Mouse (Mus musculus) layer of hippocampus, adult 2 months (tissue): ENCODE measurements at regions not wholly inside any gene's neighbourhood (a gene's known extent, or its start where the extent isn't known, plus 50 kb on each side); places are given as distances from the start of the nearest gene placed in this dataset.
"Not testable (repeated sequence)": the region's sequence is repeated elsewhere in the genome, so short reads cannot be mapped to it uniquely, and the experiment has no call there.

Experiments used
- DNase-seq, 2 experiments: peaks; one replicate each; pipeline ENCODE4 v3.0.0; 2022; ENCODE audit warnings: low spot score in 2 of 2
- H3K27ac ChIP-seq: fragments of 200-600 bp; 2 replicates; pipeline ENCODE4 v1.8.1; 2022
- H3K4me3 ChIP-seq: fragments of 200-600 bp; 2 replicates; pipeline ENCODE4 v1.8.1; 2022; ENCODE audit warnings: mild to moderate bottlenecking
- CTCF ChIP-seq: fragments of 200-600 bp; conservative IDR thresholded peaks from 2 replicates; pipeline ENCODE4 v1.8.1; 2022; ENCODE audit warnings: antibody characterized with exemption, mild to moderate bottlenecking, moderate library complexity

- Histone ChIP-seq H3K27ac (no peak overlapping the region), H3K4me3 (no peak overlapping the region)
- no peak for DNase-seq
- no peak for TF ChIP-seq CTCF
These were observed 190.0 kb downstream of the Hira start for GRCm38 (mm10) chr16:19066700-19067310.

DNA sequence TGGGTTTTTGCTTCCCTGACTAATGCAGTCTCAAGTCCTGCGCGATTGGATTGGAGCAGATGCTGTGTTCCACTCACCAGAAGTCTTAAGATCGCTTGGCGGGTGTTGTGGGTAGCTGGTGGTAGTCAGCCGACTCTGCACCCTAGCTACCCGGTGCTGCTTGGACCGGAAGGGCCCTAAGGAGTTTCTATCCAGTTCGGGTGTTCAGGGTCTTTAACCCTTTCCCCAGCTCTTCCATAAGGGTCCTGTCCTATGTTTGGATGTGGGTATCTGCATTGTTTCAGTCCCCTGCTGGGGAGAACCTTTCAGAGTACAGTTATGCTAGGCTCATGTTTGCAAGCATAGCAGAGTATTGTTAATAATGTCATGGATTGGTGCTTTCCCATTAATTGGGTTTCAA, 206.7 kb downstream of the Hira start:
- H3K4me3 ChIP-seq, H3K27ac ChIP-seq, DNase-seq: not testable (repeated sequence)

DNA sequence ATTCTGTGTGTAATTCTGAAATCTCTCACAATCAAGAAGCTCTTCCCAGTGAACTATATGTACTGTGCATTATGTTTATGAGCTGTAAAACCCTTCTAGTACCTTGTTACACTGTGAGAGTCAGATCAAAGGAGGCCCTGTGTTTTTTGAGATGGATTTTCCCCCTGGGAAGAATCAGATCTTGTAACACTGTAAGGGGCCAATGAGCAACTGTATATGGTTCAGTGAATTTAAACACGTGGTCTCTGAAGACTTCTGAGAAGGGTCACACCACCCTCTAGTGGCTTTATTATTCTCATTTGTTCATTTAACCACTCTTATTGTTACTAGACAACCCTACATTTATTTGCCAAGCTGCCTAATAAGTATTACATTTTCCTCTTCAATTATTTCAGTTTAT, 211.1 kb downstream of the Hira start:
- H3K4me3 ChIP-seq, result no peak overlapping the region
- DNase-seq, result no peak
- TF ChIP-seq CTCF, result 0 out of 2 replicates have a peak, but pooled peaks have one; percentile 20

More for the DNA sequence above, 211.1 kb downstream of the Hira start:
- no peak overlapping the region for H3K27ac ChIP-seq
